Mouse (Mus musculus) urinary bladder, postnatal 10 days (tissue): Measurements from ENCODE around the gene Oog1.
"Not testable (repeated sequence)": the region's sequence is repeated elsewhere in the genome, so short reads cannot be mapped to it uniquely, and the experiment has no call there.

ENCODE experiments used
- DNase-seq: peaks from one replicate; pipeline ENCODE4 v3.0.0; 2022; ENCODE audit warnings: low spot score

Oog1 gene

DNA sequence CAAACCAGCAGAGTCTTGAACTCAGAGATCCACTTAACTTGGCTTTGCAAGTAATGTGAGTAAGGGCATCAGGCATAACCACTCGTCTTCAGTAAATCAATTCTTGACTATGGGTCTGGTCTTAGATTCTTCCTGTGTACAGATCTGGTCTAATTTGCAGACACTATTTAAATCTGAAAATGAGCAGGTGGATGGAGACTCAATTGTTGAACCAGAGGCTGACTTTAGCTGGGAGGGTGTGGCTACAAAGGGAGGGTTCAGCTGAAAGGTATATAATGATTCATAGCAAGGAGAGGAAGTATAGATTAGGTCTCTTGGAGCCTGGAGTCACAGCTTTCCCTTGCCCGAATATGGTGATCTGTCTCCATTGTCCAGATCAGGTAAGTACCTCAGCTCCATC is at the start of gene Oog1:
Gene Oog1 (plus strand): TSS at position 301 of the 400 bp plus-strand sequence.
- not testable (repeated sequence) for DNase-seq

GRCm38 (mm10) chr12:87601388-87601787 is 1.1 kb upstream of the Oog1 start:
- DNase-seq: not testable (repeated sequence)

GRCm38 (mm10) chr12:87618569-87618968 is 16.1 kb downstream of the Oog1 start, which contains the start of gene Gm4027:
Gene Gm4027 (plus strand): TSS chr12:87618869.
- not testable (repeated sequence) for DNase-seq

GRCm38 (mm10) chr12:87644520-87644919 is 42.0 kb downstream of the Oog1 start, which contains the start of gene Gm16381:
Gene Gm16381 (minus strand): TSS chr12:87644620.
- not testable (repeated sequence) for DNase-seq

- DNase-seq: not testable (repeated sequence)
These were observed 50.6 kb downstream of the Oog1 start for GRCm38 (mm10) chr12:87652916-87653703.
